Mouse (Mus musculus) small intestine, adult 2 months (tissue): ENCODE measurements around the gene Tmem108. TPM values are rescaled to one million over a fixed set of nuclear protein-coding genes. Genes with fewer than 3 reads are reported as not detected.
A peak's percentile ranks its signal among the peaks of the same experiment; 100 is the strongest.

Experiments
- H3K27ac ChIP-seq: fragments of 200-500 bp; 2 replicates; pipeline ENCODE4 v1.5.1; 2012; ENCODE audit warnings: low read depth, low read length, control low read depth, inconsistent platforms; ENCODE audit not compliant: insufficient read depth
- H3K27me3 ChIP-seq: fragments of 200-500 bp; 2 replicates; pipeline ENCODE4 v1.6.1; 2012; ENCODE audit warnings: mild to moderate bottlenecking, moderate library complexity, low read length, inconsistent platforms; ENCODE audit not compliant: control insufficient read depth, insufficient read depth
- H3K36me3 ChIP-seq: fragments of 200-500 bp; 2 replicates; pipeline ENCODE4 v1.6.1; 2012; ENCODE audit warnings: mild to moderate bottlenecking, low read length, control low read depth, inconsistent platforms; ENCODE audit not compliant: control insufficient read depth, insufficient read depth
- H3K4me1 ChIP-seq: fragments of 200-500 bp; 2 replicates; pipeline ENCODE4 v1.6.1; 2012; ENCODE audit warnings: low read length, inconsistent platforms, mixed read lengths; ENCODE audit not compliant: control insufficient read depth, insufficient read depth, insufficient read length
- H3K4me3 ChIP-seq: fragments of 200-500 bp; 2 replicates; pipeline ENCODE4 v1.5.1; 2012; ENCODE audit warnings: low read depth, mild to moderate bottlenecking, control low read depth, inconsistent platforms, low read length, moderate library complexity
- CTCF ChIP-seq: fragments of 200-500 bp; IDR thresholded peaks from 2 replicates; pipeline ENCODE4 v1.5.1; 2012; ENCODE audit warnings: low read depth, mild to moderate bottlenecking, control low read depth, inconsistent platforms, low read length, moderate library complexity, mixed read lengths; ENCODE audit not compliant: insufficient replicate concordance, insufficient read length; ENCODE audit errors: extremely low read depth
- POLR2A ChIP-seq: fragments of 200-500 bp; IDR thresholded peaks from 2 replicates; pipeline ENCODE4 v1.6.1; 2012; ENCODE audit warnings: low read depth, mild to moderate bottlenecking, control low read depth, inconsistent platforms, low read length, moderate library complexity
- WGBS: fragments of 180-500 bp; shearing (Covaris S2); methylation state at CpG from one replicate; pipeline ENCODE4 v1.1.7; 2018; 5-methylcytosine and 5-hydroxymethylcytosine counted together
- polyA plus RNA-seq: library from polyadenylated mRNA; depleted of rRNA; stranded (reverse); fragments of >200 nt; gene quantifications from 2 replicates; pipeline ENCODE4 v1.2.3, GENCODE M21; 2012

The Tmem108 gene
- polyA plus RNA-seq, 1 experiment = 0.85 TPM

DNA sequence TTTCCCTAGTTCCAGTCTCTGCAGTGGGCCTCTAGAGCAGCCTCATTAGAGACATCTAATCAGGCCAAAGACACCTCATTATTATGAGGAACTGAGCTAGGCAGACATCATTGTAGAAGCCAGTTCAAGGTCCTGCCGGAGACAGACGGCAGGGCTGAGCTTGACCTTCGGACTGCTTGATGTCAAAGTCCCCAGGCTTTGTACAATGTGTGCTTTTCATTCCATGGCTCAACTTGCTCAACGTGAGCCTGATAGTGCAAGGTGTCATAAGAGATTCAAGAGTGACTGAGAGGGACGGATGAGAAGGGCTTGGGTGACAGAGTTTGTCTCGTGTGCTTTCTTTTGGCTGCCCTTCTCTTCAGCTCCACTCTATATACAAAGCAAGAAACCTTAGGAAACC, 286.2 kb downstream of the Tmem108 start:
- no peaks in the 10 kb centered on the region for H3K36me3 ChIP-seq
- WGBS = 30% methylated on average over 6 of the region's 6 CpGs
- no peak overlapping the region for H3K27ac ChIP-seq
- H3K4me1 ChIP-seq = no peaks in the 10 kb centered on the region; the same call in 1 of the 2 replicates
- H3K27me3 ChIP-seq = no peaks in the 10 kb centered on the region
- H3K4me3 ChIP-seq = no peak overlapping the region
- TF ChIP-seq POLR2A (no peak), CTCF (no peak)

DNA sequence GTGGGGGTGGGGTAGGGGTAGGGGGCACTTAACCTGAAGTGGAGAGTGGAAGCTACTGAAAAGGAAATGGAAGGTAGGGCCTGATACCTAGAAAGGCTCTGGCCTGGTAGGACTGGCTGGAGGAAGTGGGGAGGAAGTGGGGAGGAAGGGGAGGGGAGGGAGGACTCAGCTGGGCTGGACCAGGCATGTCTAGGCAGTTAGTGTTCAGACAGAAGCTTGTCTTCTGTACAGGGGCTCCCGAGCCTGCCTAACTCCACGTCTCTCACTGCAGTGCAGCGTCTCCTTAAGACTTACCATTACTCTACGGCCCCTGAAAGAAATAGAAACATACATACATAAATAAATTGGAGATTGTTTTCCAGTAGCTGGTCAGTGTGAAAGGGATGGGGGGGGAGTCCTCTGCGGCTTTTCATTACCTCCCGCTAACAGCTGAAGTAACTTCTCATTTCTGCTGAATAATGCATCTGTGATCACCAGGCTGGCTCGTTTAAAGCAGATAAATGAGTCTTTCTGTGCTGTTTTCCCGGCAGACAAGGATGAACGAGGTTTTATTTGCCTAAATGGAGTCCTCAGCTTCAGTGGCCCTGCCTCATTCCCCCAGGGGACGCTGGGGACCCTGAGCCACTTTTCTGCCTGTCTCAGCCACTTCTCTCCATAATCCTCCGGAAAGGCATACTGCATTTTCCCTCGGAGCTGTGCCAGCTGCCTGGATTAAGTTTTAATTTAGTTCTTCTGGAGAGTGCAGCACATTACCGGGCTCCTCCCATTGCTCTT, 287.5 kb downstream of the Tmem108 start:
- Histone ChIP-seq H3K4me1 (no peaks in the 10 kb centered on the region; the same call in 1 of the 2 replicates), H3K4me3 (no peak overlapping the region), H3K36me3 (no peaks in the 10 kb centered on the region), H3K27me3 (no peaks in the 10 kb centered on the region), H3K27ac (no peak overlapping the region)
- no peak for TF ChIP-seq CTCF
- TF ChIP-seq POLR2A = no peak
- WGBS = 59% methylated on average over 13 of the region's 13 CpGs

DNA sequence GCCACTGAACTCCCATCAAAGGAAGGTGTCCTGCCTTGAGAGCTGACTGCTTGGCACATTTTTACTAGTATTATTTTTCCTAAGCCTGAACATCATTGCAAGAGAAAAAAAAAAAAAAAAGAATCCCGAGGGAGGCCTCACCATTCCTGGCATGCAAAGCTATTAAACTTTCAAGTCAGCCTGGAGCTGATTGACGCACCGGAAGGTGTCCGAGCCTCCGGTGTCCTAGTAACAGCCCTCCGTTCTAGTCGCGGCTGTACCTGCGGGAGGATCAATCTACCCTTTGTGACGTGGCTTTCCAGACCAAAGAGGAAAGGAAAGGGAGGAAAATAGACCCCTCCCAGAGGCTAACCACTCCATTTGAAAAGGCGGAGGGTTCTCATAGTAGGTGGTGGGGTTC, 289.9 kb downstream of the Tmem108 start:
- TF ChIP-seq CTCF (no peak), POLR2A (no peak)
- Histone ChIP-seq H3K27me3 (no peaks in the 10 kb centered on the region), H3K4me3 (no peak overlapping the region), H3K27ac (no peak overlapping the region), H3K36me3 (no peaks in the 10 kb centered on the region), H3K4me1 (no peaks in the 10 kb centered on the region; the same call in 1 of the 2 replicates)
- WGBS = 29% methylated on average over 11 of the region's 11 CpGs

DNA sequence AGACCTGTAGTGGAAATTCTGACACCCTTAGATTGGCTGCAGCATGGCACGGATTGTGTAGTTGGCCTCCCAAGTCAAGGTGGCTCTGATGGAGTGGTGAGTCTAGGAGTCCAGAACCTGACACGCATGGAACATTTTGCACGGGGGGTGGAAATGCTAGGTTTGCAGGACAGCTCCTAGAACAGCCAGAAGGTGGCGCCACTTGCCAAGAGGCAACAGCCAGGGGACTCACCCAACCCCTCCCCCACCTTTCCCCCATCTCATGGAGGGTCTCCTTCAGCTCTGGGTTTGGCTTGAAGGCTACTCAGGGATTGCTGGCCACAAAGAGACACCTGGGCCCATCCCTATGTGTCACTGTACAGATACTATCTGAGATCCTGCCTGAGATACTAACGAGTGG, 292.1 kb downstream of the Tmem108 start:
- 58% methylated on average over 5 of the region's 5 CpGs for WGBS
- no peak for TF ChIP-seq POLR2A
- peak; percentile 33; the same call in 1 of the 2 replicates for TF ChIP-seq CTCF
- H3K27ac ChIP-seq = no peak overlapping the region
- no peak overlapping the region for H3K4me3 ChIP-seq
- no peaks in the 10 kb centered on the region for H3K4me1 ChIP-seq
- no peaks in the 10 kb centered on the region for H3K36me3 ChIP-seq
- no peaks in the 10 kb centered on the region for H3K27me3 ChIP-seq

DNA sequence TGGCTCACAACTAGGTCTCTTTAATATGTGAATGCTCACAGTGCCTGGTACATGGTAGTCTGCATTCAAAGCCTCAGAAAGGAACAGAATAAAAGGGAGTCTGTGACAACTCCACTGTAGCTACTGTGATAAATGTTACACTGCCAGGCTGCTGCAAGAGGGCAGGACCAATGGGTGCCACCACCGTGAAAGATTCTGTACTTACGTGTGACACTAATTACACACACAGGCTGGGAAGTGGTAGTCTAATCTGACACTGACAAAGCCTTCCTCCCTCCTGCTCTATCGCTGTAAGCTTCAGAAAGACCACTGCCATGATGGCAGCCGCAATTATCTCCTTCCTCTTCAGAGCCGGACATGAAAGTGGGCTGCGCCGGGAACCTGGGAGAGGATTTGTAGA, 292.7 kb downstream of the Tmem108 start:
- no peaks in the 10 kb centered on the region for H3K4me1 ChIP-seq
- H3K36me3 ChIP-seq = no peaks in the 10 kb centered on the region
- H3K4me3 ChIP-seq = no peak overlapping the region
- 80% methylated on average over 7 of the region's 7 CpGs for WGBS
- H3K27me3 ChIP-seq = no peaks in the 10 kb centered on the region
- no peak for TF ChIP-seq CTCF
- no peak for TF ChIP-seq POLR2A
- H3K27ac ChIP-seq = no peak overlapping the region

DNA sequence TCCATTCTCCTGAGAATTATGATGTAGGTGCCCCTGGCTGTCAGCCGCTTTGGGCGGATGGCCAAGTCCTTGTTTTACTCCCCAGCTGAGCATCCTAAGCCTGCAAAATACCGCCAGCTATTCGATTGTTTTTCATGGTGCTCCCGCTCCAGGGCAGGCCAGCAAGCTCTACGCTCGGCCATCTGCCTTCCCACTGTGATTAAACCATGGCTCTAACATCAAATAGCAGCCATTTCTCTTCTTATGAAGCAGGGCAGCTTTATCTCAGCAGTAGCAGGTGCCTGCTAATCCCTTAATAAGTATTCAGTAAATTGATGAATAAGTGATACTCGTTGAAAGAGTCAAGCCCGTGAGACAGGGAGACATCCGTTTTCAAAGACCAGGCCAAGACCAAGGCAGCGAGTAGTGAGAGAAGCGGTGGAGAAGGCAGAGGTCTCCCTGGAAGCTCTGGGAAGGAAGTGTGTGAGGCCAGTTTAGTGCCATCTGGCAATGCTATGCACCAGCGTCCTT, 295.9 kb downstream of the Tmem108 start:
- no peak overlapping the region for H3K4me3 ChIP-seq
- no peaks in the 10 kb centered on the region for H3K4me1 ChIP-seq
- TF ChIP-seq CTCF (no peak), POLR2A (no peak)
- 74% methylated on average over 13 of the region's 13 CpGs for WGBS
- no peaks in the 10 kb centered on the region for H3K36me3 ChIP-seq
- no peak overlapping the region for H3K27ac ChIP-seq
- no peaks in the 10 kb centered on the region for H3K27me3 ChIP-seq

DNA sequence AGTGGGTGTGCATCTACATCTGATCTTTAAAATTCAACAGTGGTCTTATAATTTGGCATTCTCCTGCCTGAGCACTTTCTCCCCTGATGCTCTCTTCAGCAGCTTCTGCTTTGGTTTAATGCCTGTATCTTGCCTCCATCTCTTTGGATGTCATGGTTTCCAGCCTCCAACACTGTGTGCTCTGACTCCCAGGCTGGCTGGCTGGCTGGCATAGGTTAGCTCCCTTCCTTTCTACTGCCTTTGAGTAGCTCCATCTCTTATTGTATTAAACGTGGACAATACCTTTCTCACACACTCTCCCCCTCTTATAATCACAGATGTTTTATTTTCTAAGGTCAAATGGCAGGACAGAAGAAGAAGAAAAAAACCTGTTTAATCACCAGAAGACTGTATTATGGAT, 296.3 kb downstream of the Tmem108 start:
- TF ChIP-seq CTCF (no peak), POLR2A (no peak)
- H3K4me3 ChIP-seq = no peak overlapping the region
- no peaks in the 10 kb centered on the region for H3K36me3 ChIP-seq
- no peaks in the 10 kb centered on the region for H3K27me3 ChIP-seq
- no peak overlapping the region for H3K27ac ChIP-seq
- no peaks in the 10 kb centered on the region for H3K4me1 ChIP-seq
- WGBS = 42% methylated on average over 1 of the region's 1 CpGs
